Mouse (Mus musculus) right cerebral cortex, adult 2 months (tissue): ENCODE measurements around the gene 2010003K11Rik.
"Not testable (repeated sequence)": the region's sequence is repeated elsewhere in the genome, so short reads cannot be mapped to it uniquely, and the experiment has no call there.

Experiments
- DNase-seq, 2 experiments: peaks; one replicate each; pipeline ENCODE4 v3.0.0; 2021 to 2022; ENCODE audit warnings: low spot score in 2 of 2

The 2010003K11Rik gene

DNA sequence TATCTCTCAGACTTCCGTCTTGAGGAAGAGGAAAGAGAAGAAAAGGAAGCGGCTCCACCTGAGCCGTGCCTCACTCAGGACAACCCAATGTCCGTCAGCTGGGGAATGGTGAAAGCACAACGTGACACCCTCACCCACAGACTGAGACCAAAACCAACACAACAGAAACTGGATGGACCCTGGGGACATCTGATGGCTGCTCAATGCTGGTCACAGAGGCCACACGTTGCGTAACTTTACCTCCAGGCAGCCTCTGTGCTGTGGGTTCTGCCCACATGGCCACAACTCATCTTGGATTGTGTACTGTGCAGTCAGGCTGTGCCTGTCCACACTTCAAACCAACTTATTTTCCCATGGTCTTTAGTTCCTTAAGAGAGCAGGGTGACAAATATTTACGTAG is 36.4 kb downstream of the 2010003K11Rik start:
- DNase-seq, result no peak

- peak; percentile 52 to 60 for DNase-seq
Observed at GRCm38 (mm10) chr19:4456227-4456626, 42.2 kb downstream of the 2010003K11Rik start.

DNA sequence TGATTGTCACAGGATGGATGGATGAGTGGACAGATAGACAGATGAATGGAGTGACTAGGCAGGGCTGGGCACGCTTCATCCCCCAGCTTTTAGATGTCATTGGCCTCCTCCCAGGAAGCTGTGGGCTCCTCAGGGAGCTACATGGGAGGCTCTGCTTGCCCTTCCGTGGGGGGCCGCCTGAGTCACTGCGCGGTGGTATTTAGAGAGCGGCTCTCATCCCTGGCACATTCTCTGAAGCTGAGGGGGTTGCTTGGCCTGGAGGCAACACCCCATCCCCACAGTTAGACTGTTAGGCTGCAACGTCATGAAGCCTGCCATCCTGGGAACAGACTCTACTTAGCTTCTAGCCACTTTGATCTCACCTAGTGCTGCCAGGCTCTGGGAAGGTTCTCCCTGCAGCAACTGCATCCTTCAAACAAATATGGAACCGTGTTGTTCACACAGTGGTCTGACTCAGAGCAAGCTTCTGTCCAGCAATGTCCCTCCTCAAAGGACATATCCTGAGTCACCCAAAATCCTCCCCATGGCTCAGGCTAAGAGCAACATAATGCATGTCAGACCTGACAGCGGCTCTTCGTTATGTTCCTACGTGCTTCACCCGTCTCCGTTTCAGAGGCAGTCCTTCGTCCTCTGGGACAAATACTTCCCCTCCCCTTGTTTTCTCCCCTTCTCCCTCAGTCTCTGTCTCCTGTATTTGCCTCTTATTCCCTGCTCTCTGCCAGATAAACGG is 43.1 kb downstream of the 2010003K11Rik start:
- DNase-seq, result peak; percentile 29 to 38

- not testable (repeated sequence) for DNase-seq
Observed at GRCm38 (mm10) chr19:4454040-4454439, 44.3 kb downstream of the 2010003K11Rik start.

GRCm38 (mm10) chr19:4452525-4452924 is 45.9 kb downstream of the 2010003K11Rik start:
- DNase-seq, result no peak

DNA sequence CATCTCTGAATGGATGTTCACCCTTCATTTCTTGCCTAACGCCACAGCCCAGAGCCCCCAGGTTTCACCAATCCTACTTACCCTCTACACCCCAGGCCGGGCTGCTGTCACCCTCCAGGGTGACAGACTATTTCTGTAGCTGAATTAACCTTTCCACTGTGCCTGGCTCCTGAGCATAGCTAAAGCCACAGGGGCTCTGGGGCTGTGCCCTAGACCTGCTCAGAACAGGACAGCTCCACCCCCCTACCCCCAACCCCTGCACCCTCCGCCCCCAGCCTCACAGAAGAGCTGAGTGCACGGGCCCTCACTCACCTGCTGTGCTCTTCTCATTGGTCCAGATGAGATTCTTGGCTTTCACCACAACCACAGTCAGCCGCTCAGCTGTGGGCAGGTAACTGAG is 46.4 kb downstream of the 2010003K11Rik start:
- DNase-seq, result no peak

DNA sequence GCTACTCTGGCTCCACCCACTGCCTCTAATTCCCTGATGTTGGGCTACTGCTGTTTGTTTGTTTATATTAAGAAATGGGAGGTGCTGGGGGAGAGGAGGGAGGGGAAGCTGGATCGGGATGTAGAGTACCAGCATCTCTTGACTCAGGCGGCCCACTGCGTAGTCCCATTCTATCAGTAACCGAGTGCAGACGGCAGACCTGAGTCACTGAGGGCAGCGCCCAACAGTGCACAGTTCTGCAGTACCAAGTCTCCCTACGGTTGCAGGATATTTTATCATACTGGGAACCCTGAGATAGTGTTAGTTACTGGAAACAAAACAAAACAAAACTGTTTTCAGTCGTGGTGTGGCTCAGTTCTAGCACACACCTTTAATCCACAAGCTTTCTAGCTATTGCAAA is 47.3 kb downstream of the 2010003K11Rik start:
- no peak for DNase-seq

- DNase-seq, result no peak
Observed at GRCm38 (mm10) chr19:4450666-4451065, 47.7 kb downstream of the 2010003K11Rik start.

DNA sequence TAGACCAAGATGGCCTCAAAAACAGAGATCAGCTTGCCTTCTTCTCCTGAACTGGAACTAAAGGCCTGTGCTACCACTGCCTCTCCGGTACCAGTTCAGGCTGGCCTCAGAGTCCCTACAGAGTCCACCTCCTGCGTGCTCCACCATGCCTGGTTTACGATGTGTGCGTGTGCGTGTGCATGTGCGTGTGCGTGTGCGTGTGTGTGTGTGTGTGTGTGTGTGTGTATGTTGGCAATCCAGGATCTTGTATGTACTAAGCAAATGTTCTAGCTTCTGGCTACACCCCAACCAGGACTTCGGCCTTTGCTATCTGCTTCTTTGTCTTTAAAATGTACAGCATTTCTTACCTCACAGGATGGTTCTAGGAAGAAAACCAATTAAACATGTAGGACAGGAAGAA is 49.2 kb downstream of the 2010003K11Rik start:
- DNase-seq, result no peak

DNA sequence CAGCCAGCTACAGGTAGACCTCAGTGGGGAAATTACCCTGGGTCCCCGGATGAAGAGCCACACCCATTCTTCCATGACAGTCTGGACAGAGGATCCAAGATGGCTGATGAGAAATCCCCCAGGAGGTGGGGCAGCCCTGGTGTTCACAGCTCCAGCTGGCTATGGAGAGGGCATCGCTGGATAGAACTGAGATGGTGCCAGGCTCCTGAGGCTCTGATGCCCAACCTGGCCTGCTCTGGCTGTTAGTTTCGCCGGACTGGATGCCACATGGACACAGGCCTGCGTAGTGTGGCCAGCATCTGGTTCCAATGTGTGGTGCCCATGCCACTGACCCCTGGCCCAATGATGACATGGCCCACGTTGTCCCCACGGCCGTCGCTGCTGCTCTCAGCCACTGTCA is 50.9 kb downstream of the 2010003K11Rik start:
- DNase-seq, result no peak
